Mouse (Mus musculus) midbrain, embryonic 11.5 days (tissue): ENCODE results near the gene Eif6. TPM values are rescaled to one million over a fixed set of nuclear protein-coding genes. Genes with fewer than 3 reads are reported as not detected.

ENCODE experiments used
- ATAC-seq: fragments of 200-750 bp; cut with Nextera tagmentation; 2 replicates; pipeline ENCODE4 v1.8.0; 2017; ENCODE audit warnings: moderate TSS enrichment, moderate library complexity; ENCODE audit not compliant: low FRiP score
- DNase-seq: peaks from one replicate; pipeline ENCODE4 v3.0.0; 2015; ENCODE audit warnings: low spot score; ENCODE audit errors: missing footprints
- H3K27ac ChIP-seq: fragments of 300-500 bp; sonication (generic); 2 replicates; pipeline ENCODE4 v1.5.1; 2014; ENCODE audit warnings: low read depth, low read length
- H3K27me3 ChIP-seq: fragments of 300-500 bp; sonication (generic); 2 replicates; pipeline ENCODE4 v1.6.1; 2014; ENCODE audit warnings: mild to moderate bottlenecking, low read length, moderate library complexity, mixed read lengths; ENCODE audit not compliant: control insufficient read depth, insufficient read depth
- H3K36me3 ChIP-seq: fragments of 300-500 bp; sonication (generic); 2 replicates; pipeline ENCODE4 v1.6.1; 2014; ENCODE audit warnings: mild to moderate bottlenecking, low read length, moderate library complexity, mixed read lengths; ENCODE audit not compliant: control insufficient read depth, insufficient read depth
- H3K4me1 ChIP-seq: fragments of 300-500 bp; sonication (generic); 2 replicates; pipeline ENCODE4 v1.6.1; 2014; ENCODE audit warnings: low read length; ENCODE audit not compliant: control insufficient read depth, insufficient read depth
- H3K4me2 ChIP-seq: fragments of 300-500 bp; sonication (generic); 2 replicates; pipeline ENCODE4 v1.6.1; 2014; ENCODE audit warnings: mild to moderate bottlenecking, moderate library complexity
- H3K4me3 ChIP-seq: fragments of 300-500 bp; sonication (generic); 2 replicates; pipeline ENCODE4 v1.5.1; 2014; ENCODE audit warnings: low read depth, low read length
- H3K9ac ChIP-seq: fragments of 300-500 bp; sonication (generic); 2 replicates; pipeline ENCODE4 v1.6.1; 2014; ENCODE audit warnings: low read length
- H3K9me3 ChIP-seq: fragments of 300-500 bp; sonication (generic); 2 replicates; pipeline ENCODE4 v1.6.1; 2016; ENCODE audit warnings: low read length; ENCODE audit not compliant: control insufficient read depth
- WGBS: fragments of 180-500 bp; shearing (Covaris S2); extraction: QIAGEN DNeasy Blood & Tissue Kit; methylation state at CpG from one replicate; pipeline ENCODE4 v1.1.7; 2014; 5-methylcytosine and 5-hydroxymethylcytosine counted together
- polyA plus RNA-seq: library from polyadenylated mRNA; unstranded; fragments of >200 nt; fragmentation: Nextera tagmentation; extraction: Ambion mirVana; gene quantifications from 2 replicates; pipeline ENCODE4 v1.2.1, GENCODE M21; 2014

Gene Eif6
- 188 TPM in 2 replicates for polyA plus RNA-seq

- peak within 1 kb of the TSS; percentile 54 for H3K27ac ChIP-seq
- no peaks in the 10 kb centered on the region for H3K9me3 ChIP-seq
- H3K9ac ChIP-seq, result peak within 1 kb of the TSS; percentile 76
- H3K27me3 ChIP-seq, result no peaks in the 10 kb centered on the region
- H3K36me3 ChIP-seq, result peaks cover 10% of the 10 kb centered on the region; the same call in 1 of the 2 replicates
- 3% methylated on average over 27 of the region's 27 CpGs for WGBS
- H3K4me2 ChIP-seq, result peak within 1 kb of the TSS; percentile 94
- DNase-seq (peak; percentile 97), ATAC-seq (peak; percentile 94)
- peaks cover 11% of the 10 kb centered on the region for H3K4me1 ChIP-seq
- H3K4me3 ChIP-seq, result peak within 1 kb of the TSS; percentile 87
These were observed at the start of gene Eif6 for GRCm38 (mm10) chr2:155826630-155827424. TSS of gene Eif6 (minus strand) at chr2:155826925.

GRCm38 (mm10) chr2:155873636-155874035 is 46.9 kb upstream of the Eif6 start:
- no peak overlapping the region for H3K27ac ChIP-seq
- ATAC-seq, result no peak
- 90% methylated on average over 6 of the region's 6 CpGs for WGBS
- peaks cover 7% of the 10 kb centered on the region; the same call in 1 of the 2 replicates for H3K36me3 ChIP-seq
- H3K4me3 ChIP-seq, result no peak overlapping the region
- no peaks in the 10 kb centered on the region for H3K27me3 ChIP-seq
- no peak overlapping the region for H3K9ac ChIP-seq
- H3K4me1 ChIP-seq, result no peaks in the 10 kb centered on the region
- DNase-seq, result no peak
- no peaks in the 10 kb centered on the region for H3K9me3 ChIP-seq
- H3K4me2 ChIP-seq, result no peak overlapping the region

GRCm38 (mm10) chr2:155872930-155873507 is 46.3 kb upstream of the Eif6 start:
- H3K9ac ChIP-seq, result no peak overlapping the region
- no peaks in the 10 kb centered on the region for H3K9me3 ChIP-seq
- peaks cover 7% of the 10 kb centered on the region; the same call in 1 of the 2 replicates for H3K36me3 ChIP-seq
- ATAC-seq (no peak), DNase-seq (no peak)
- no peak overlapping the region for H3K4me2 ChIP-seq
- WGBS, result 84% methylated on average over 10 of the region's 10 CpGs
- H3K4me3 ChIP-seq, result no peak overlapping the region
- H3K27me3 ChIP-seq, result no peaks in the 10 kb centered on the region
- H3K4me1 ChIP-seq, result no peaks in the 10 kb centered on the region
- no peak overlapping the region for H3K27ac ChIP-seq

GRCm38 (mm10) chr2:155872486-155872885 is 45.8 kb upstream of the Eif6 start:
- peaks cover 7% of the 10 kb centered on the region; the same call in 1 of the 2 replicates for H3K36me3 ChIP-seq

GRCm38 (mm10) chr2:155869772-155870171 is 43.0 kb upstream of the Eif6 start:
- H3K4me1 ChIP-seq, result no peaks in the 10 kb centered on the region
- no peak overlapping the region for H3K9ac ChIP-seq
- H3K4me2 ChIP-seq, result no peak overlapping the region
- no peak overlapping the region for H3K27ac ChIP-seq
- WGBS, result 82% methylated on average over 5 of the region's 5 CpGs
- no peaks in the 10 kb centered on the region; the same call in 1 of the 2 replicates for H3K36me3 ChIP-seq
- H3K4me3 ChIP-seq, result no peak overlapping the region
- no peaks in the 10 kb centered on the region for H3K27me3 ChIP-seq
- DNase-seq (no peak), ATAC-seq (no peak)
- H3K9me3 ChIP-seq, result no peaks in the 10 kb centered on the region

More at GRCm38 (mm10) chr2:155872486-155872885, 45.8 kb upstream of the Eif6 start:
- Histone ChIP-seq H3K27me3 (no peaks in the 10 kb centered on the region), H3K9ac (no peak overlapping the region), H3K27ac (no peak overlapping the region), H3K9me3 (no peaks in the 10 kb centered on the region), H3K4me2 (no peak overlapping the region), H3K4me3 (no peak overlapping the region), H3K4me1 (no peaks in the 10 kb centered on the region)
- 92% methylated on average over 8 of the region's 8 CpGs for WGBS
- ATAC-seq (no peak), DNase-seq (no peak)

- Histone ChIP-seq H3K9me3 (no peaks in the 10 kb centered on the region), H3K27me3 (no peaks in the 10 kb centered on the region), H3K9ac (no peak overlapping the region), H3K4me3 (no peak overlapping the region), H3K4me2 (no peak overlapping the region), H3K4me1 (no peaks in the 10 kb centered on the region), H3K36me3 (no peaks in the 10 kb centered on the region; the same call in 1 of the 2 replicates), H3K27ac (no peak overlapping the region)
- ATAC-seq (no peak), DNase-seq (no peak)
- 98% methylated on average over 8 of the region's 8 CpGs for WGBS
These were observed 41.6 kb upstream of the Eif6 start for GRCm38 (mm10) chr2:155868320-155868719.

GRCm38 (mm10) chr2:155863301-155863867 is 36.7 kb upstream of the Eif6 start:
- no peaks in the 10 kb centered on the region for H3K27me3 ChIP-seq
- H3K27ac ChIP-seq, result no peak overlapping the region; the same call in 1 of the 2 replicates
- H3K4me1 ChIP-seq, result no peaks in the 10 kb centered on the region
- H3K4me3 ChIP-seq, result no peak overlapping the region
- no peak overlapping the region for H3K4me2 ChIP-seq
- no peaks in the 10 kb centered on the region for H3K36me3 ChIP-seq
- 68% methylated on average over 11 of the region's 11 CpGs for WGBS
- H3K9me3 ChIP-seq, result no peaks in the 10 kb centered on the region
- DNase-seq, result no peak
- peak; percentile 52; the same call in 1 of the 2 replicates for ATAC-seq
- H3K9ac ChIP-seq, result no peak overlapping the region

GRCm38 (mm10) chr2:155862573-155863300 is 36.0 kb upstream of the Eif6 start:
- DNase-seq (no peak), ATAC-seq (peak; percentile 76; the same call in 1 of the 2 replicates)
- Histone ChIP-seq H3K36me3 (no peaks in the 10 kb centered on the region), H3K9ac (no peak overlapping the region), H3K4me2 (no peak overlapping the region), H3K27ac (no peak overlapping the region), H3K27me3 (no peaks in the 10 kb centered on the region), H3K9me3 (no peaks in the 10 kb centered on the region), H3K4me1 (no peaks in the 10 kb centered on the region), H3K4me3 (no peak overlapping the region)
- 82% methylated on average over 13 of the region's 13 CpGs for WGBS
